Mouse (Mus musculus): Measurements from ENCODE around the gene Vmn1r17.

DNA sequence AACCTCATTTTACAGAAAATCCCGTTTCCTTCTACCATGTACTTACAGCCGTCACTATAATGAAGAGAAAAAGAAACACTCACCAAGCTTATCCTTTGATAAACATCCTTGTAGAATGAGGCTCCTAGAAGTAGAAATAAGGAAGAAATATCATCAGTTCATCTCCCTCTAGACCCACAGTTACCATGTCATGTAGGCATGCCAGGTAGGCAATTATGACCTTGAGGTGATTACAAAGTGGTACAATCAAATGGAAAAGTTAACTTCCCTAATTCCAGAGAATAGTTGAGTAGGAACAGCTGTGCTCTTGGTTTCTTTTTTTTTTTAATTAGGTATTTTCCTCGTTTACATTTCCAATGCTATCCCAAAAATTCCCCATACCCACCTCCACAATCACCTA lies 34.1 kb downstream of the Vmn1r17 start, which contains the start of gene Vmn1r16:
- TF ChIP-seq POLR2AphosphoS2 (IDR thresholded peaks at IDR 0.05; ENCODE audit: insufficient read length, low read depth) (no peak), TCF12 (IDR thresholded peaks at IDR 0.05; ENCODE audit: insufficient read depth, poor library complexity, severe bottlenecking) (no peak), TCF3 (IDR thresholded peaks at IDR 0.05; ENCODE audit: insufficient read length, low read depth) (no peak), MYOD1 (IDR thresholded peaks at IDR 0.05; ENCODE audit: control insufficient read depth in 1 of 3, insufficient read length in 2 of 3, low read depth in 2 of 3) (no peak), POLR2A (IDR thresholded peaks at IDR 0.05; ENCODE audit: insufficient read length, low read depth) (no peak), USF1 (IDR thresholded peaks at IDR 0.05; ENCODE audit: low read depth) (no peak), CEBPB (IDR thresholded peaks at IDR 0.05; ENCODE audit: insufficient read depth, poor library complexity, severe bottlenecking) (no peak), SRF (IDR thresholded peaks at IDR 0.05; ENCODE audit: control insufficient read depth, insufficient read length, low read depth) (no peak), E2F4 (IDR thresholded peaks at IDR 0.05; ENCODE audit: insufficient read depth) (no peak), MAX (IDR thresholded peaks at IDR 0.05; ENCODE audit: low read depth) (no peak), MYOG (IDR thresholded peaks at IDR 0.05; ENCODE audit: control insufficient read depth in 1 of 3, insufficient read depth in 1 of 3, insufficient read length in 2 of 3, low read depth in 2 of 3) (no peak), REST (IDR thresholded peaks at IDR 0.05; ENCODE audit: insufficient read depth, insufficient read length) (no peak)
